Comparison of ENCODE assay signal across 11 mouse cellular contexts in the genomic region with DNA sequence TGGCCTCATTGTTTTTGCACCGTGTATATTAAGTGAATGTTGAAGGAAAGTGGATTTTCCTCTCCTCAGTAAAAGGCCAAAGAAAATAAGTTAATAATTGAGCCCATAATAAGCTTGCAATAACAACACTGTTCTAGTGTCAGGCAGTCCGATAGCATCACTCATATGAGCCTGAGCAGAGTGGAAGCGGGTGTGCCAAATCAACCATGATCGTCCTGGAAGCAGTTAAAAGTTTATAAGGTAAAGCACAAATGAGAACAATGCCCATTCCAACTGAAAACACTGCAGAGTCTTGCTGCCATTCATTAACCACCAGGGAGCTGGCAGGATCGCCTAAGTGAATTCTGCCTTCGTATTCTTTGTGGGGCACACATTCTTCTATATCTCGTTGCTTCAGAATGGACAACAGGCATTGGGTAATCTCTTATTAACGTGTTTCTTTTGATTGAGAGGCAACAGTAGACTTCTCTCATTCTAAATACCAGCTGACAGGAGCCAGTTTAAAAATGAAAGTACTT.
DNase-seq lines count a peak whose midpoint lies in the region; ATAC-seq and TF ChIP-seq lines count a peak whose summit lies in the region.
"Had no signal": no experiment of that assay in that cellular context is flagged by ENCODE, and none has a peak within 500 bp of the region (broad histone marks: within the 10 kb centered on the region; RNA-seq: fewer than 3 reads in every experiment).

No protein-coding gene starts in this region.

- no peak for TF ChIP-seq CTCF in lung, postnatal 0 days (IDR thresholded peaks at IDR 0.05)

- peak overlapping the region; percentile 18 for H3K4me2 ChIP-seq in heart, embryonic 16.5 days (ENCODE audit: low read depth, low read length)
- peak overlapping the region; percentile 43 for H3K4me2 ChIP-seq in lung, postnatal 0 days (replicated peaks; ENCODE audit: low read depth, low read length)
- no peak overlapping the region; the same call in 1 of the 2 replicates for H3K4me2 ChIP-seq in kidney, embryonic 14.5 days (replicated peaks; ENCODE audit: low read depth, low read length)
- peak overlapping the region; percentile 20; the same call in 1 of the 2 replicates for H3K4me2 ChIP-seq in stomach, embryonic 15.5 days
- H3K4me2 ChIP-seq: neural tube, embryonic 15.5 days had no signal

- intact Hi-C loops in heart, postnatal 14 days (cut with DNase I): no loop called here

- no peak overlapping the region for H3K9ac ChIP-seq in heart, embryonic 16.5 days (ENCODE audit: low read length)
- no peak overlapping the region for H3K9ac ChIP-seq in lung, postnatal 0 days (replicated peaks; ENCODE audit: low read depth)
- H3K9ac ChIP-seq in kidney, embryonic 14.5 days (ENCODE audit: low read depth, low read length): no peak overlapping the region
- no peak overlapping the region for H3K9ac ChIP-seq in stomach, embryonic 15.5 days
- H3K9ac ChIP-seq: neural tube, embryonic 15.5 days had no signal

- WGBS in heart, embryonic 16.5 days: 42% methylated on average over 8 of the region's 8 CpGs
- WGBS in lung, postnatal 0 days: 35% methylated on average over 8 of the region's 8 CpGs
- WGBS in kidney, embryonic 14.5 days: 50% methylated on average over 8 of the region's 8 CpGs
- WGBS in stomach, embryonic 15.5 days: 47% methylated on average over 8 of the region's 8 CpGs

- TF ChIP-seq EP300 in lung, postnatal 0 days (IDR thresholded peaks at IDR 0.05): no peak

- no peaks in the 10 kb centered on the region for H3K36me3 ChIP-seq in heart, embryonic 16.5 days (ENCODE audit: control insufficient read depth, insufficient read depth)
- no peaks in the 10 kb centered on the region for H3K36me3 ChIP-seq in lung, postnatal 0 days (ENCODE audit: insufficient read depth, low read length)
- H3K36me3 ChIP-seq in kidney, embryonic 14.5 days (ENCODE audit: control insufficient read depth, insufficient read depth, low read length): no peaks in the 10 kb centered on the region
- H3K36me3 ChIP-seq in stomach, embryonic 15.5 days: no peaks in the 10 kb centered on the region
- H3K36me3 ChIP-seq: neural tube, embryonic 15.5 days had no signal

- H3K4me1 ChIP-seq in heart, embryonic 16.5 days (ENCODE audit: control insufficient read depth, insufficient read depth, low read length): peaks cover 9% of the 10 kb centered on the region
- no peaks in the 10 kb centered on the region for H3K4me1 ChIP-seq in lung, postnatal 0 days (ENCODE audit: insufficient read depth, low read depth, low read length)
- 0 out of 2 replicates have a peak, but pooled peaks cover 8% of the 10 kb centered on the region for H3K4me1 ChIP-seq in kidney, embryonic 14.5 days (ENCODE audit: control insufficient read depth, insufficient read depth, low read length)
- H3K4me1 ChIP-seq in stomach, embryonic 15.5 days: 0 out of 2 replicates have a peak, but pooled peaks cover 2% of the 10 kb centered on the region
- H3K4me1 ChIP-seq: neural tube, embryonic 15.5 days had no signal

- no peaks in the 10 kb centered on the region for H3K9me3 ChIP-seq in heart, embryonic 16.5 days (replicated peaks; ENCODE audit: control insufficient read depth, low read length)
- no peaks in the 10 kb centered on the region for H3K9me3 ChIP-seq in lung, postnatal 0 days (ENCODE audit: low read length)
- H3K9me3 ChIP-seq in kidney, embryonic 14.5 days (ENCODE audit: control insufficient read depth, low read length): no peaks in the 10 kb centered on the region
- no peaks in the 10 kb centered on the region for H3K9me3 ChIP-seq in stomach, embryonic 15.5 days
- H3K9me3 ChIP-seq: midbrain, embryonic 10.5 days; neural tube, embryonic 15.5 days had no signal

- peak overlapping the region; percentile 45; the same call in 1 of the 2 replicates for H3K27ac ChIP-seq in heart, embryonic 16.5 days (ENCODE audit: low read length)
- H3K27ac ChIP-seq in lung, postnatal 0 days (ENCODE audit: low read length): peak overlapping the region; percentile 66
- peak overlapping the region; percentile 52; the same call in 1 of the 2 replicates for H3K27ac ChIP-seq in kidney, embryonic 14.5 days (ENCODE audit: low read depth, low read length)
- no peak overlapping the region for H3K27ac ChIP-seq in stomach, embryonic 15.5 days
- H3K27ac ChIP-seq: midbrain, embryonic 10.5 days; neural tube, embryonic 15.5 days had no signal

- 0 out of 2 replicates have a peak overlapping the region, but pooled peaks have one; percentile 12 for H3K4me3 ChIP-seq in heart, embryonic 16.5 days (ENCODE audit: low read length)
- H3K4me3 ChIP-seq in lung, postnatal 0 days (ENCODE audit: low read depth, low read length): no peak overlapping the region
- H3K4me3 ChIP-seq in kidney, embryonic 14.5 days (ENCODE audit: low read length): no peak overlapping the region
- no peak overlapping the region for H3K4me3 ChIP-seq in stomach, embryonic 15.5 days (replicated peaks)
- H3K4me3 ChIP-seq: midbrain, embryonic 10.5 days; neural tube, embryonic 15.5 days had no signal

- no peak for ATAC-seq in heart, embryonic 16.5 days (replicated peaks; ENCODE audit: extremely low read depth, insufficient read depth, low FRiP score)
- ATAC-seq in lung, postnatal 0 days: no peak
- ATAC-seq in kidney, embryonic 14.5 days (ENCODE audit: low FRiP score, low TSS enrichment): peak; percentile 82
- ATAC-seq in stomach, embryonic 15.5 days (ENCODE audit: insufficient read depth, low FRiP score, low read depth): no peak

- H3K27me3 ChIP-seq in heart, embryonic 16.5 days (ENCODE audit: control insufficient read depth, insufficient read depth, low read length): no peaks in the 10 kb centered on the region
- no peaks in the 10 kb centered on the region for H3K27me3 ChIP-seq in lung, postnatal 0 days (replicated peaks; ENCODE audit: insufficient read depth, low read length)
- no peaks in the 10 kb centered on the region for H3K27me3 ChIP-seq in kidney, embryonic 14.5 days (ENCODE audit: control insufficient read depth, insufficient read depth, low read length)
- H3K27me3 ChIP-seq in stomach, embryonic 15.5 days (replicated peaks): no peaks in the 10 kb centered on the region

- no peak for DNase-seq in heart, postnatal 14 days
- peak; percentile 23 for DNase-seq in lung, postnatal 0 days (ENCODE audit: low spot score)
- DNase-seq in lung, postnatal 4 days: no peak
- DNase-seq in layer of hippocampus, adult 9-11 months: no peak
- DNase-seq: cerebellum, adult 9-10 months; thymus, postnatal 4 days had no signal
